Mouse (Mus musculus) fat pad, adult 2 months (tissue): ENCODE measurements around the gene Daam2.

Experiments
- DNase-seq: peaks from one replicate; pipeline ENCODE4 v3.0.0-alpha.2; 2011; ENCODE audit warnings: low read depth, low spot score; ENCODE audit errors: extremely low read depth

Gene Daam2

GRCm38 (mm10) chr17:49563830-49564470 lies at the start of gene Daam2:
Gene Daam2 (minus strand): TSS chr17:49564343.
- no peak for DNase-seq

- DNase-seq: no peak
Observed at GRCm38 (mm10) chr17:49610296-49610695, 46.2 kb upstream of the Daam2 start.

GRCm38 (mm10) chr17:49607351-49608027 lies 43.3 kb upstream of the Daam2 start:
- no peak for DNase-seq

GRCm38 (mm10) chr17:49605397-49605796 lies 41.3 kb upstream of the Daam2 start:
- DNase-seq: no peak

- no peak for DNase-seq
Observed at GRCm38 (mm10) chr17:49590051-49590450, 25.9 kb upstream of the Daam2 start.

GRCm38 (mm10) chr17:49582471-49582870 lies 18.3 kb upstream of the Daam2 start:
- DNase-seq: no peak

- DNase-seq: no peak
Observed at GRCm38 (mm10) chr17:49577321-49577720, 13.2 kb upstream of the Daam2 start.

- no peak for DNase-seq
Observed at GRCm38 (mm10) chr17:49568717-49569116, 4.6 kb upstream of the Daam2 start.

GRCm38 (mm10) chr17:49564489-49564888 lies 346 bp upstream of the Daam2 start:
- no peak for DNase-seq

- no peak for DNase-seq
Observed at GRCm38 (mm10) chr17:49563416-49563780, 745 bp downstream of the Daam2 start.

GRCm38 (mm10) chr17:49562701-49563415 lies 1.3 kb downstream of the Daam2 start:
- DNase-seq: no peak

- no peak for DNase-seq
Observed at GRCm38 (mm10) chr17:49561985-49562384, 2.2 kb downstream of the Daam2 start.

- DNase-seq: no peak
Observed at GRCm38 (mm10) chr17:49559786-49560289, 4.3 kb downstream of the Daam2 start.

GRCm38 (mm10) chr17:49556169-49556568 lies 8.0 kb downstream of the Daam2 start:
- no peak for DNase-seq

- DNase-seq: no peak
Observed at GRCm38 (mm10) chr17:49551991-49552390, 12.2 kb downstream of the Daam2 start.

GRCm38 (mm10) chr17:49551465-49551864 lies 12.7 kb downstream of the Daam2 start:
- no peak for DNase-seq

- DNase-seq: no peak
Observed at GRCm38 (mm10) chr17:49545997-49546396, 18.1 kb downstream of the Daam2 start.

GRCm38 (mm10) chr17:49545424-49545823 lies 18.7 kb downstream of the Daam2 start:
- no peak for DNase-seq

- DNase-seq: no peak
Observed at GRCm38 (mm10) chr17:49544561-49544960, 19.6 kb downstream of the Daam2 start.

- no peak for DNase-seq
Observed at GRCm38 (mm10) chr17:49540706-49541105, 23.4 kb downstream of the Daam2 start.

- no peak for DNase-seq
Observed at GRCm38 (mm10) chr17:49539204-49539603, 24.9 kb downstream of the Daam2 start.

- DNase-seq: no peak
Observed at GRCm38 (mm10) chr17:49535580-49535979, 28.6 kb downstream of the Daam2 start.
